Mouse (Mus musculus): ENCODE measurements around the gene Hist1h1c. TPM values are rescaled to one million over a fixed set of nuclear protein-coding genes. Genes with fewer than 3 reads are reported as not detected.
"Not testable (repeated sequence)": the region's sequence is repeated elsewhere in the genome, so short reads cannot be mapped to it uniquely, and the experiment has no call there.

The Hist1h1c gene
- total RNA-seq, 4 experiments from 2014 or later, result 39.1 to 69.2 (median 53.5) TPM

DNA sequence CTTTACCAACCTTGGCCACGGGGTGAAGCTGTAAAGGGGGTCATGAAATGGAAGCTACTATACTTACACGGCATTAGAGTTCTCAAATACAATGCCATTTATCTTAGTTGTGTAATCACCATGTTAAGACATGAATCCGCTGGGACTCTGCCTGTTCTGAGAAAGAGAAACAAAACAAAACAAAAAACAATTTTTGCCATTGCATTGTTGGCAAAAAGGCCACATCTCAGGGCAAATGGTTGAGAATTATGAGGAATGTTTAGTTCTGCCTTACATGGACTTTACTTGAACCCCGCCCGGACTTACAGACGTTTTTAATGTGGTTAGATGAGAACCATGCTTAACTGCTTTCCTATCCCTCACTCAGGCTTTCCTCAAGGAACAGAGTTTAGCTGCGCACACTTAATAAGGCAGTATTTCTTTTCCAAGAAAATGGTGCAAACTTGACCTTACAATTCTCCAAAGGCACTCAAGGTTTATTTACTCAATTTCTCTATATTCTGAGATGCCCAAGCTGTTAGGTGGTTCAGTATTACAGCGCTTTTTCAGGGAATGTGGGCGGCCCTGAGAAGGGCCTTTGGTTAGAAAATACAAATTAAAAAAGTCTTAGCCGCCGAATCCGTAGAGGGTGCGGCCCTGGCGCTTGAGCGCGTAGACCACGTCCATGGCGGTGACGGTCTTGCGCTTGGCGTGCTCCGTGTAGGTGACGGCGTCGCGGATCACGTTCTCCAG, 21.8 kb downstream of the Hist1h1c start:
- DNase-seq (ENCODE audit: low spot score in 2 of 2), result no peak

DNA sequence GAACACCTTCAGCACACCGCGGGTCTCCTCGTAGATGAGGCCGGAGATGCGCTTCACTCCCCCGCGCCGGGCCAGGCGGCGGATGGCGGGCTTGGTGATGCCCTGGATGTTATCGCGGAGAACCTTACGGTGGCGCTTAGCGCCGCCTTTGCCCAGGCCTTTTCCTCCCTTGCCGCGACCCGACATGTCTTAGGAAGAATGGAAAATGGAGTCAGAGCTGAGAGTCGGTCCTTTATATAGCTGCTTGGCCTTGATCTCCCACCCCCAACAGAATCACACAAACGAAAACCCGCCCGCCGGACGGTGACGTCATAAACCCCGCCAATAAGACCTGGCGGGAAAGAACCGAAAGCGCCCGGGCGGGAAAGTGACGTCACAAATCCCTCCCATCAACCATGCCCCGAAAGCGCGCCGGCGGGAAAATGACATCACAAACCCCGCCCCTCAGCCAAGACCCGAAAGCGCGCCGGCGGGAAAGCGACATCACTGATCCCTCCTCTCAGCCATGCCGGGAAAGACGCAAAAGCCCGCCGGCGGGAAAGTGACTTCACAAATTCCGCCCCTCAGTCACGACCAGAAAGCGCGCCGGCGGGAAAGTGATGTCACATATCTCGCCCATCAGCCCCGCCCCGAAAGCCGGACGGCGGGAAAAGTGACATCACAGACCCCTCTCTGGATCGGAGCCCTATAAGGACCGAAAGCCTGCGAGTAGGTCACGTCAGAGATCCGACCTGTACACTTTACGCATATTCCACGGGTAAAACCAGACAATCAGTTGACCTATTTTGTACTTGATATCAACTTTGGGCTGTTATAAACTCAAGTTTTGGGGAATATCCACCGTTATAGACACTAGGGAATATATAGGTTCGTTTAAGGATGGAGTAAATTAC, 22.6 kb downstream of the Hist1h1c start, which contains the start of gene Hist1h4a:
TSS of gene Hist1h4a (minus strand) at position 259 of the 893 bp plus-strand sequence.
- peak; percentile 98 for DNase-seq (ENCODE audit: low spot score in 2 of 2)

GRCm38 (mm10) chr13:23761871-23762821, 23.5 kb downstream of the Hist1h1c start, which contains the start of gene Hist1h3a:
Gene Hist1h3a (minus strand): TSS chr13:23762386.
- peak; percentile 61 to 63 for DNase-seq (ENCODE audit: low spot score in 2 of 2)

DNA sequence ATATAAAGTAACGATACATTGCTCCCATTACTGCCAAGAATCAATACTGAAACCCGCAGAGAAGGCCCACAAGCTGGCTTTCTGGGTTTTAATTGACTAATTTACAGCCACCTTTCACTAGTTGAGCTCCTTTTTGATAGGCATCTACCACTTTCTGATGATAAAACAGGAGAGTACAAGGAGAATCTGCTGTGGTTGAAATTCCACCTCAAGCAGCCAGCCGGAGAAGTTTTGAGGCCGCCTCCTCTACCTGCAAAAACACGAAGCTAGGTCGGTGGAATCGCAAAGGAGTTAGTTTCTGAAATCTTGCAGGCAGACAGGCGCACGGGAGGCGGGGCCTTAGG, 24.6 kb downstream of the Hist1h1c start:
- no peak for DNase-seq (ENCODE audit: low spot score in 2 of 2)

DNA sequence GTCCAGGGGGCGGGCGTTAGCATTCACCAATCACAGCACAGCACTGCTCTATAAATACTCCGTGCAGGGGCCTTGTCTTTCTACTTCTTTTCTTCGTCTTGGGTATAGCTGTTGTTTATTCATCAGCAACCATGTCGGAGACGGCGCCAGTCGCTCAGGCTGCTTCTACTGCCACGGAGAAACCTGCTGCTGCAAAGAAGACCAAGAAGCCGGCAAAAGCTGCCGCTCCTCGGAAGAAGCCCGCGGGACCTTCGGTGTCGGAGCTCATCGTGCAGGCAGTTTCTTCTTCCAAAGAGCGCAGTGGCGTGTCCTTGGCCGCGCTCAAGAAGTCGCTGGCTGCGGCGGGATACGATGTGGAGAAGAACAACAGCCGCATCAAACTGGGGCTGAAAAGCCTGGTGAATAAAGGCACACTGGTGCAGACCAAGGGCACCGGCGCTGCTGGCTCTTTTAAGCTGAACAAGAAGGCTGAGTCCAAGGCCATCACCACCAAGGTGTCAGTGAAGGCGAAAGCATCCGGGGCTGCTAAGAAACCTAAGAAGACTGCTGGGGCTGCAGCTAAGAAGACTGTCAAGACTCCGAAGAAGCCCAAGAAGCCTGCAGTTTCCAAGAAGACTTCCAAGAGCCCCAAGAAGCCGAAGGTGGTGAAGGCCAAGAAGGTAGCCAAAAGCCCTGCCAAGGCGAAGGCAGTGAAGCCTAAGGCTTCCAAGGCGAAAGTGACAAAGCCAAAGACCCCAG, 25.1 kb downstream of the Hist1h1c start, which contains the start of gene Hist1h1a:
TSS of gene Hist1h1a (plus strand) at position 81 of the 738 bp plus-strand sequence.
- peak; percentile 72 to 82 for DNase-seq (ENCODE audit: low spot score in 2 of 2)

GRCm38 (mm10) chr13:23764324-23765171, 25.9 kb downstream of the Hist1h1c start:
- DNase-seq (ENCODE audit: low spot score in 2 of 2), result no peak

DNA sequence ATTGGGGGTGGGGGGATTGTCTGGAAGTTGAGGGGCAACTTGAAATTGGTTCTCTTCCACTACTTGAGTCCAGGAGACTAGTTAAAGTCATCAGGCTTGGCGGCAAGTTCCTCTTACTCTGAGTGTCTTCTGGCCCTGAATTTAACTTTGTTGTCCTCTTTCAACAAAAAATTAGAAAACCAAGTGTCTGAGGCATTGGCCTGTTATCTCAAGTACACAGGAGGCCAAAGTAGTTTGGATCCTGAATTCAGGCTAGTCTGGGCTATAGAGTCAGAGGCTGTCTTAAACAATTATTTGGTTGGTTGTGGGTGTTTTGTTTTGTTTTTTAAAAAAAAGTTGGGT, 26.5 kb downstream of the Hist1h1c start:
- DNase-seq (ENCODE audit: low spot score in 2 of 2), result no peak

- no peak for DNase-seq (ENCODE audit: low spot score in 2 of 2)
Measured at GRCm38 (mm10) chr13:23766772-23767171, 28.2 kb downstream of the Hist1h1c start.

DNA sequence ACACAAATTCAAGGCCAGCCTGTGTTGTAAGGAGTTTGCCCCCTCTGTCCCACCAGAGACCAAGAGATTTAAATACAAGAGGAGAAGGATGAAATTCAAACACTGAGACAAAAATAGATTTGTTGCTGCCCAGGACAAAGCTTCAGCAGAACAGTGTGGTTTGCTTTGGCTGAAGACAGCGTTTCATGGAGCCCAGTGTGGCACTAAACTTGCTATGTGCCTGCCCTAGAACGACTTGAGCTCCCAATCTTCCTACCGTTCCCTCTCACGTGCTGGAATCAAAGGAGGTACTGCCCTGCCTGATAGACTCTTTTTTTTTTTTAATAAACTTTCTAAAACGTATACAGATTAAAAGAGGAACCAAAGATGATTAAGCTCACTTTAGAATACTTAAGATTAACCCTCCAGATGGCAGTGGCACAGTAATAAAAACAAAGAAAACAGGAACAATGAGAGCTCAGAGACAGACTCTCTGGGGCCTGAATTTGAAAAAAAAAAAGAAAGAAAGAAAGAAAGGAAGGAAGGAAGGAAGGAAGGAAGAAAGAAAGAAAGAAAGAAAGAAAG, 30.3 kb downstream of the Hist1h1c start:
- no peak for DNase-seq (ENCODE audit: low spot score in 2 of 2)

DNA sequence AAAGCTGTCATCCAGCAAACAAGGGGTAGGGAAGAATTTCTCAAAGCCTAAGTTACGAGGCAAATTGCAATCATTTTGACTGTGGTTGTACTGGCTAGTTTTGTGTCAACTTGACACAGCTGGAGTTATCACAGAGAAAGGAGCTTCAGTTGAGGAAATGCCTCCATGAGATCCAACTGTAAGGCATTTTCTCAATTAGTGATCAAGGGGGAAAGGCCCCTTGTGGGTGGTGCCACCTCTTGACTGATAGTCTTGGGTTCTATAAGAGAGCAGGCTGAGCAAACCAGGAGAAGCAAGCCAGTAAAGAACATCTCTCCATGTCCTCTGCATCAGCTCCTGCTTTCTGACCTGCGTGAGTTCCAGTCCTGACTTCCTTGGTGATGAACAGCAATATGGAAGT, 31.0 kb downstream of the Hist1h1c start, which contains the start of gene Trim38:
TSS of gene Trim38 (plus strand) at position 301 of the 400 bp plus-strand sequence.
- not testable (repeated sequence) for DNase-seq (ENCODE audit: low spot score in 2 of 2)

GRCm38 (mm10) chr13:23772561-23773313, 34.1 kb downstream of the Hist1h1c start:
- peak; percentile 33 for DNase-seq (ENCODE audit: low spot score in 2 of 2)

DNA sequence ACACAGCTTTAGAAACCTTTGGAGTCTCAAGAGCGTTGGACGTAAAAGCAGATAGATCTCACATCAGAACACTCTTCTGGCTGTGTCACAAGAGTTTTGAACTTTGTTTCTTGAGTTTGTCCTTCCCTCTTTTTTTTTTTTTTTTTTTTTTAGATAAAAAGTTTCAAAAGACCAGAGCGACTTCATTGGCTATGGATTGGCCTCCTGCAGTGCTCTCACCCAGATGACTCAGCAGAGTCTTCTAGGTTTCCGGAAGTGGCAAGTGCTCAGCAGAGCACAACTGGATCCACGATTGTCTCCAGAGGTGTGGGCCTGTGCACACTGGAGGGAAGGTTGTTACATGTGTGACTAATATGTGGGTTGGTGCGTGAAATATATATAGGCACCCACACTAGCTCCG, 39.7 kb downstream of the Hist1h1c start:
- DNase-seq (ENCODE audit: low spot score in 2 of 2), result no peak

DNA sequence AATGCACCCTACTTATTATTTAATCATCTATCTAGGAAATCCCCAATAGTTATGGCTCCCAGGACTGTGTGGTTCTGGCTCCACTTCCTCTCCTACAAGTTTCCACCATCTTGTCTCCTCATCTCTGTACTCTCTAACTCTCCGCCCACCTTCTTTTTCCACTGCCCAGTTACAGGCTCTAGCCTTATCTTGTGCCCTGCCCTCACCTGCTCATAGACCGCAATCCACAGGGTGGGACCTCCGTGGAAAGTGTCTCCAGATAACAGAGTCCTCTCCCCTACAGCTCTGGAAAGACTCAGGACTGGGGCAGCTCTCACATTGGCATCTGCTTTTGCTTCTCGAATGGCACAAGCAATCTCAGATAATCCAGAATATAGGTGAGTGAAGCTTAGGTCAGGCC, 40.4 kb downstream of the Hist1h1c start:
- no peak for DNase-seq (ENCODE audit: low spot score in 2 of 2)

Small RNA genes within 50 kb of the gene (microRNA-seq; reads per million reads assigned to microRNA genes)
- gene Gm44314, result 0 reads per million in 2 experiments
- gene Gm44484, result 0 to 0.51 reads per million in 2 experiments

Other genes starting within 250 kb of the Hist1h1c start
- 1 to 10 TPM in 2 of 4 experiments, under 1 TPM in 2; 0.80 to 1.9 (median 1.1) TPM for gene Btn2a2, start 250.0 kb upstream of the Hist1h1c start, total RNA-seq (2022)
- 100 to 1,000 TPM; 236 to 302 (median 261) TPM for gene Hist1h4h, start 207.8 kb upstream of the Hist1h1c start, total RNA-seq (2022)
- gene Hist1h2af, start 204.9 kb upstream of the Hist1h1c start, total RNA-seq (2022), result 1 to 10 TPM in 3 of 4 experiments, not detected in 1; 1.6 to 6.5 (median 1.8) TPM
- gene Hist1h3g, start 203.4 kb upstream of the Hist1h1c start, total RNA-seq (2022), result 1 to 10 TPM; 1.2 to 3.4 (median 2.2) TPM
- under 1 TPM; 0.34 to 0.73 (median 0.61) TPM for gene Hist1h2bh, start 195.4 kb upstream of the Hist1h1c start, total RNA-seq (2022)
- gene Hist1h3f, start 194.8 kb upstream of the Hist1h1c start, total RNA-seq (2022), result 10 to 100 TPM; 12.5 to 15.7 (median 14.2) TPM
- 100 to 1,000 TPM; 104 to 155 (median 119) TPM for gene Hist1h4f, start 187.2 kb upstream of the Hist1h1c start, total RNA-seq (2022)
- gene Hist1h1d, start 185.5 kb upstream of the Hist1h1c start, total RNA-seq (2022), result 1 to 10 TPM; 2.5 to 3.3 (median 2.8) TPM
- 10 to 100 TPM; 34.8 to 43.2 (median 40.0) TPM for gene Hist1h3e, start 176.4 kb upstream of the Hist1h1c start, total RNA-seq (2022)
- gene Hist1h2ae, start 167.6 kb upstream of the Hist1h1c start, total RNA-seq (2022), result 1 to 10 TPM; 3.3 to 7.7 (median 4.9) TPM
- 10 to 100 TPM; 57.3 to 67.6 (median 60.8) TPM for gene Hist1h2bg, start 167.4 kb upstream of the Hist1h1c start, total RNA-seq (2022)
- 10 to 100 TPM; 19.2 to 30.0 (median 24.4) TPM for gene Hist1h2bf, start 164.6 kb upstream of the Hist1h1c start, total RNA-seq (2022)
- gene Hist1h2ad, start 164.4 kb upstream of the Hist1h1c start, total RNA-seq (2022), result 10 to 100 TPM in 1 of 4 experiments, 1 to 10 TPM in 3; 3.0 to 11.0 (median 5.7) TPM
- gene Hist1h3d, start 163.0 kb upstream of the Hist1h1c start, total RNA-seq (2022), result 10 to 100 TPM in 2 of 4 experiments, 1 to 10 TPM in 2; 8.2 to 11.5 (median 10.5) TPM
- 100 to 1,000 TPM; 106 to 128 (median 119) TPM for gene Hist1h4d, start 157.2 kb upstream of the Hist1h1c start, total RNA-seq (2022)
- 10 to 100 TPM in 2 of 4 experiments, 1 to 10 TPM in 2; 7.9 to 10.8 (median 9.3) TPM for gene Hist1h2be, start 117.7 kb upstream of the Hist1h1c start, total RNA-seq (2022)
- 10 to 100 TPM; 36.1 to 50.5 (median 42.7) TPM for gene Hist1h1e, start 116.2 kb upstream of the Hist1h1c start, total RNA-seq (2022)
- gene Hist1h2ac, start 54.9 kb upstream of the Hist1h1c start, total RNA-seq (2022), result 1 to 10 TPM; 1.4 to 3.1 (median 2.7) TPM
- gene Hist1h2bc, start 54.6 kb upstream of the Hist1h1c start, total RNA-seq (2022), result 10 to 100 TPM; 33.4 to 55.2 (median 44.8) TPM
- gene Hist1h1t, start 43.0 kb upstream of the Hist1h1c start, total RNA-seq (2022), result under 1 TPM in 1 of 4 experiments, not detected in 3; 0.50 TPM
- 10 to 100 TPM; 71.6 to 90.3 (median 85.0) TPM for gene Hist1h4c, start 40.4 kb upstream of the Hist1h1c start, total RNA-seq (2022)
- gene Hfe, start 28.0 kb upstream of the Hist1h1c start, total RNA-seq (2022), result 1 to 10 TPM; 3.9 to 9.4 (median 7.0) TPM
- gene Hist1h3c, start 6.8 kb downstream of the Hist1h1c start, total RNA-seq (2022), result 1 to 10 TPM in 3 of 4 experiments, not detected in 1; 1.7 to 3.1 (median 2.7) TPM
- 10 to 100 TPM; 14.1 to 21.7 (median 16.7) TPM for gene Hist1h2bb, start 7.9 kb downstream of the Hist1h1c start, total RNA-seq (2022)
- 10 to 100 TPM; 18.6 to 28.1 (median 23.5) TPM for gene Hist1h2ab, start 12.3 kb downstream of the Hist1h1c start, total RNA-seq (2022)
- gene Hist1h3b, start 13.5 kb downstream of the Hist1h1c start, total RNA-seq (2022), result 10 to 100 TPM in 2 of 4 experiments, 1 to 10 TPM in 2; 3.1 to 10.4 (median 8.0) TPM
- gene Hist1h4b, start 18.2 kb downstream of the Hist1h1c start, total RNA-seq (2022), result 10 to 100 TPM; 47.4 to 67.0 (median 59.9) TPM
- 10 to 100 TPM; 31.9 to 42.9 (median 37.9) TPM for gene Hist1h4a, start 22.4 kb downstream of the Hist1h1c start, total RNA-seq (2022)
- 10 to 100 TPM; 22.7 to 39.9 (median 29.0) TPM for gene Hist1h3a, start 23.6 kb downstream of the Hist1h1c start, total RNA-seq (2022)
- 10 to 100 TPM; 12.6 to 19.3 (median 16.9) TPM for gene Hist1h1a, start 24.9 kb downstream of the Hist1h1c start, total RNA-seq (2022)
- gene Trim38, start 31.1 kb downstream of the Hist1h1c start, total RNA-seq (2022), result not detected
- not detected for gene Slc17a2, start 68.2 kb downstream of the Hist1h1c start, total RNA-seq (2022)
- not detected for gene Slc17a3, start 100.6 kb downstream of the Hist1h1c start, total RNA-seq (2022)
- gene Slc17a1, start 128.9 kb downstream of the Hist1h1c start, total RNA-seq (2022), result not detected
- not detected for gene Slc17a4, start 176.2 kb downstream of the Hist1h1c start, total RNA-seq (2022)
- not detected for gene Hist1h2ba, start 195.3 kb downstream of the Hist1h1c start, total RNA-seq (2022)
- gene Hist1h2aa, start 195.7 kb downstream of the Hist1h1c start, total RNA-seq (2022), result not detected

All from layer of hippocampus, adult 8-10 months (tissue).